Mouse (Mus musculus): ENCODE measurements at regions not wholly inside any gene's neighbourhood (a gene's known extent, or its start where the extent isn't known, plus 50 kb on each side); places are given as distances from the start of the nearest gene placed in this dataset.

DNA sequence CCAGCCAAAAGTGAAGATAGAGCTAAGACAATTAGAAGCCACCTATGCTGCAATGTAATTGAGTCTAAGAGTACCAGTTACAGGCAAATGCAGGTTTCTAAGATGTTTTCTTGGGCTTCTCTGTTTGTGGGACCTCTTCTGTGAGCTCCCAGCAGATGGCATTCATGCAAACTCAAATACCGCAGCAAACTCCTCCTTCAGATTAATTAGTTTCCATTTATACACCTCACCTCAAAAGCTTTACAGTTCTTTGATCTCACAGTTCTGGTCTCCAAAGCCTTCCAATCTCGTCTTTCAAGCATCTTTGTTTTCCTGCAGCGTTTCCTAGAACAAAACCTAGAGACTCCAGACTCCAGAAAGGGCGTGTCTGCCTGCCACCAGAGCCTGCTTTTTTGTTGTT is 340.6 kb upstream of the Myt1l start:
- in situ Hi-C loops (cut with MboI, MseI): no loop called here

DNA sequence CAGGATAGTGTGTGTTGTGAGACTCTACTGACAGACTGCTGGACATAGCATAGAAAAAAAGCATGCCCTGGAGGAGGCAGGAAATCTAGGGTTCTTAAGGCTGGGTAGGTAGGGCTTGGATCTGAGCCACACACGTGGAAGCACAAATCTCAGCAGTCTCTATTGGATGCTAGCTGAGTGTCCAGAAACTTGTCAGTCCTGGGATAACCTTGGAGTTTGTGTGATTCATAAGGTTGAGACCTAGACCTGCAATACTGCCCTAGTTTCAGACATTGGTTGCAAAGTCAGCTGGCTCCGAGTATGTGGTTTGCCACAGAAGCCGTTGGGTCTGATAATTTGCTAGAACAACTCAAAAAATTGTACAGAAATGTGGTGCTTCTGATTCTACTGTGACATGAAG is 335.8 kb upstream of the Myt1l start:
- in situ Hi-C loops (cut with MboI, MseI): no loop called here

DNA sequence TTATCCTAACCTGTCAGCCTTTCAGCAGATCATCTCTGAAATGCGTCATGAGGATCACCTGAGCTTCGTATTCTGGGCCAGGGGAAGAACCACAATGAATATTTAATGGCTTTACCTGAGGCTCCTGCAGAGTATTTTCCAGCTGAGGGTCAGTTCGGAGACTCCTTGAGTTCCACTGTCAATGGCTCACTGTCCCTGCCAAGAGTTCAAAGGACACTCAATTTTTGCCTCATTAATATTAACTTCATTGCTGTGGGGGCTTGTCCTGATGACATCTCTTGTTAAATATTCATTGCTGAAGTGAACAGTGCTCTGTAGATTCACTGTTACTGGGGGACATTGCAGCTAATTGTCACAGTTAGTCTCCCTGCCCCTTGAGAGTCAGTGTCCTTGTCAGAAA is 316.2 kb upstream of the Myt1l start:
- in situ Hi-C loops (cut with MboI, MseI): no loop called here

DNA sequence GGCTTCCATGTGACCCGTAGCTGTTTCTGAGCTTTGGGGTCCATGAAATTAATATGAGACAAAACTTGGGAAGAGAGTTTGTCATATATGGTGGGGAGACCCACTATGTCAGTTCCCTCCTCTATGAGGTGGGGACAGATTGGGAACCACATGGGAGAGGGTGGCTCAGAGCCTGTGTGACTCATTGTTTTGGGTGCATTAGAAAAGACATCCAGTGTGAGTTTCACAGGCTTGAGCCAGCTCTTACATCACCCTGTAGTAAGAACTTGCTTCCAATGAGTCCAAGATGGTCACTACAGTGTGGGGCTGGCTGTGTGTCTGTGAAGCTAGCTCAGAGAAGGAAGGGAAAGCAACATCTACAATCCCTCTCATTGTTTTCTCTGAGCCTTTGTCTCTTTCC is 314.6 kb upstream of the Myt1l start:
- in situ Hi-C loops (cut with MboI, MseI): no loop called here

DNA sequence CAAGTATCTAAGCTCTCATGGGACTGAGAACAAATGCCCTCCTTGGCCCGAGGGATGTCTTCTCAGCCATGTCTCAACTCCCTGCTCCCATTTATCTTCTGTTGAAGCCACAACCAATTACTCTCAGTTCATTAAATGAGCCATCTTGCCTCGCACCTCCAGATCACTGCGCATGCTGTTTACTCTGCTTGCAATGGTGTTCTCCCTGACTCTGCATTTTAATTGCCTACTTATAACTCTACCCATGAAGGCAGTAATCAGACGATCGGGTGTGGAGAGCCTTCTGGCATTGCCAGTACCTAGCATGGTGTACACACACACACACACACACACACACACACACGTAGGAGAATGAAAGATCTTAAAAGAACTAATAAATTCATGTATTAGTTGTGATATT is 306.1 kb upstream of the Myt1l start:
- in situ Hi-C loops (cut with MboI, MseI): no loop called here

DNA sequence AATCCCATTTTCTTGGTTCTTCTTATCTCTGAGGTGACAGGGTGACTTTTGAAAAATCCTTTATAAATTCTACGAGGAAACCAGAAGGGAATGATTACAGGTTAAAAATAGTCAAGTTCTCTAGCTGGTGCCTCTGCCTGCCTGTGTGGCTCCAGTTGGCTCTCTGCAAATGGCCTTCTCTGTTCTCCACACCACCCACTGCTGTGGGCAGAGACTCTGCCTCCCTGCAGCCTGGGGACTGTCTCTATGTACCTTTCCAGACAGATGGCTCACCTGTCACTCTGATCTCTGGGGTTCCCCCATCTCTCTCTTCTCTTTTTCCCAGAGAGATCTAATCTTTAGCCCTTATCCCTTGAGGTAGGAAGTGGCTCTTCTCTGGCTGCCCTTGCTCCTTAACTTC is 302.2 kb upstream of the Myt1l start:
- in situ Hi-C loops (cut with MboI, MseI): no loop called here

DNA sequence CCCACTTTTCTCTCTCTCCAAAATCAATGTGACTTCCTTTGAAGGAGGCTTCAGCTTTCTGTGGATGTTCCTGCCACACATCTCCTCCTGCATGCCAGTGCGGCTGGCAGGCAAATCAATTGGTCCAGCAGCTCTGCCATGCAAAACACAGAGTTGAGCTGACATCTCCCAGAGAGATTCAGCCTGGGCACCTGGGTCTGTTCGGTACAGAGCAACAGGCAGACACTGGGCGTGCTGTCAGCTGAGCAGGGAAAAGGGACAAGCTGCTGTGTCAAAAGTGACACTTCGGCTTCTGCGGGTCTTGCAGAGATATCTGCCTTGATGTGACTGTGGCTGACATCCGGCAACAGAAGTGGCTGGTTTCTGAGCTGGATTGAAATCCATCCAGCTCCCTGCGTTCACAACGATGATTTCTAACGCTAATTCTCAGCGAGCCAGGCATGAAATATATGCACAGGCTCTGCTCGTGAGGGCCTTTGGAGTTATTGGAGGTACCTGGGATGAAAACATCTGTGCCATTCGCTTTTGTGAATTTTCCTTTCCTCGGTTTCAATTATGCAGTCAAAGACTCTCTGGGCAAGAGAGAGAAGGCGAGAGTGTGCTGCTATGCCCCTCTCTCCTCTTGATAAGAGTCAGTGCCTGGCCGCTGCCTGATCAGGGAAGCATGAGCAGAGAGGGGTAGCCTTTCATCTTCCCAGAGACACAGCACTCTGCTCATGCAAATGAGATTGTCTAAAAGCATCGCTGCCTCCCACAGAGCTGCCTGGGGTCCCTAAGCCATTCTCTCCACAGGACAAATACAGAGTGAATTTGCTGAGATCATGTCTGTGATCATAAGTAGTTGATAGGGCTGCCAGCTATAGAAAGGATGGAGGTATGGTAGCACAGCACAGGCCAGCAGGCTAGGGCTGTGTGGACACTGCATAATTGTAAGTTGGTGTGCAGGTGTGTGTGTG is 295.4 kb upstream of the Myt1l start:
- in situ Hi-C loops (cut with MboI, MseI): no loop called here

DNA sequence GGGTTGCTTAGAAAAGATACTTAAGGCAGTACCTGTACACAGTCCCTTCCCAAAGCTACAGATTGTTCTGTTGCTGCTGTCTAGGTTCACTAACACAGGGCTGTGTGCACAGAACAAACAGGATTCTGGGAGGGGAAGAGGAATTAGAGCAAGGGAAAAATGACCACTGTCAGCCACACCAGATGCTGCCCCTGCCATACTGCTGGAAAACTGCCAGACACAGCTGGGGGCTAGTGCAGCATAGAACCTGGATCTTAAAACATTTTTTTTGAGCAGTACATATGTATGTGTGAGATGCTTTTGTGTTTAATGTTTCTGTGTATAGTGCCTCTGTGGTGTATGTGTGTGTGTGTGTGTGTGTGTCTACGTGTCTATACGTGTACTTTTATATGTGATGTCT is 291.7 kb upstream of the Myt1l start:
- in situ Hi-C loops (cut with MboI, MseI): no loop called here

DNA sequence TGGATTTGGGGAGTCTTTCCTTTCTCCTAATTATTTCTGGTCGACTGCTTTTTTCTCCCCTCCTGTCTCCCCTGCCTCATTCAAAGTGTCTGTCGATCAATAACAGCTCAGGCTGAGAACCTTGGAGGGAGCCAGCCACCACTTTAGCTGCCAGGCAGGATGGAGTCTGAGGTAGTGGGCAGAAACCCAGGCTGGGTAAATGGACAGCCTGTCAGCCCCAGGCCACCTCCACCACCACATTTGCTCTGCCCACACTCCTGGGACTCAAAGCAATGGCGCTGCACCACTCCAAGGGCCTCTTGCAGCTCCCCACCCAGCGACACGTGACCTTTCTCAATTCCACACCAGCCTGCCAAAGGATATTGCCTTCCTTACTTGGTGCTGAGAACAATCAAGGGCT is 290.7 kb upstream of the Myt1l start:
- in situ Hi-C loops (cut with MboI, MseI): no loop called here

DNA sequence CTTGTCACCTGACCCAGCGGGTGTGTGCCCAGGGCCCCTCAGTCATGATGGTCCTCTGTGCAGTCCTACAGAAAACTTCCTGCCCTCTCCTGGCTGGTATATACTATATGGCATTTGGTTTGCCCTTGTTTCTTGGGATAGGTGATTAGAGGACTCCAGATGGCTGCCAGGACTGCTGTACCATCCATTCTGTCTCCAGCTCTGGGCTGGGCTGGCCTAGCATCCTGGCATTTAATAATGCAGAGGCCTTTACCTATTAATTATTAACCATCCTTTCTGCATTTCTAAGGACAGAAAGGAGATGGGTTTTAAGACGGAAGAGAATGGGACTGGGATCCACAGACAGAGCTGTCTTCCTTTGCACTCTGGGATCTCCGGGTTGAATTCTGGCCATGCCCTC is 288.7 kb upstream of the Myt1l start:
- in situ Hi-C loops (cut with MboI, MseI): no loop called here

DNA sequence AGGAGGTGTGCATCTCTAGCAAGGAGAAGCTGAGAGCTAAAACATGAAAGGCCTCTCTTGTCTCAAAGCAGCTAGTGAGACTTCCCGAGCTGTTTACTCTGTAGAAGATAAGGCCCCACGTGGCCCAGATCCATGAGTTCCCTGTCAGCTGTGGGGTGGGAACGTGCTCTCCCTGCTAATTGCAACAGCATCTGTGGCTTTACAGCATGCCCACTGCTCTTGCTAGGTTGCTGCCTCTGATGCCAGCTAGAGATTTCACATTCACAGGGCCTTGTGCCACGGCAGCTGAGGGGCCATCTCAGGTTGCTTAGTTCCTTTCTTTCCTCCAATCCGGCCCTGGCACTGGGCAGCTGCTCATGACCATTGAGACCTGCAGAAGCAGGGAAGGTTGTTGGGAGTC is 288.2 kb upstream of the Myt1l start:
- in situ Hi-C loops (cut with MboI, MseI): no loop called here

DNA sequence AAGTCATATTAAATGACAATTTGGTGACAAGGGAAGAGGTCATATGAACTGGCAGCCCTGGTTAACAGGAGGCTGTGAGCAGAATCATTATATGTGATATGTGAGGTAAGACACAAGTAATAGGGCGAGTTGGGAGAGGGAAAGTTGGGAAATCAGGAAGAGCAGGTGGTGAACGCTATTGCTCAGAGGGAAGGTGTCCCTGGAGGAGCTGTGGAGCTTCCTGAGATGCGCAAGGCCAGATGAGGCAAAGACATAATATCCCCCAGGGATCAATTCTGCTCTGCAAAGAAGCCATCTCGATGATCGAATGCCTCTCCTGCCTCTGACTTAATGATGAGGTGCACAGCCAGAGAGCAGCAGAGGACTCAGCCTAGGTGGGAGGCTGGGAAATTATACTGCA is 285.1 kb upstream of the Myt1l start:
- in situ Hi-C loops (cut with MboI, MseI): no loop called here

DNA sequence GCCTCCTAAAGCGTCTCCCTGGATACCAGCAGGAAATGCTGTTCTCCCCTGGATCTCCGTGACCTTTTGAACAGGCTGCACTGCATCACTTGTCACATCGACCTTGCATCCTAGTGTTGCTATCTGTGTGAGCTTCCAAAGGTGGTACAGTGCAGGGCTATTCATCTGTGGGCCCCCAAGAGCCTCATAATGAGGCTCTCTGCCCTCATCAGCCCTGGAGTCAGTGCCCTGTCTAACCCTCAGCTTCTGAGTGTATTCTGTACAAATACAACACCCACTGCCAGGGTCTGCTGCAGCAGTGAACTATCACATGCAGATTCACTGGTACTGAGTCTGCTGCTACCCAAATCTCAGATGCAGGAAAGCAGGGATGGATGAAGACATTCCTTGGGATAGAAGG is 282.1 kb upstream of the Myt1l start:
- in situ Hi-C loops (cut with MboI, MseI): no loop called here

DNA sequence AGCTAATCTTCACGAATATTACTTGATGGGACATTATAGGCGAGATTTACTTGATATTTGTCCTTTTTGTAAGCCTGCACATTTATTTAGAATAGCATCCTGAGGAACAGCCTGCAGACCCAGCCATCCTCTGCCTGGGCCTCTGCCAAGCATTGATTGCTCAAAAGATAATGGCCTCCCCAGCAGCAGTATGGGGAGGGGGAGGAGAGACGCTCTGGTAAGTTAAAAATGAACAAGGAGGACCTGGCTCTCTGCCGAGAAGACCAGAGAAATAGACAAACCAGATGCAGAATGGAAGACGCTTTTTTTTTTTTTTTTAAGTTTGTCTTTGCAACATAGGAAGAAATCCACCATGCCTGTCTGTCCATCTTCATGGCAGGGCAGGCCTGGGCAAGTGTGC is 280.8 kb upstream of the Myt1l start:
- in situ Hi-C loops (cut with MboI, MseI): no loop called here

DNA sequence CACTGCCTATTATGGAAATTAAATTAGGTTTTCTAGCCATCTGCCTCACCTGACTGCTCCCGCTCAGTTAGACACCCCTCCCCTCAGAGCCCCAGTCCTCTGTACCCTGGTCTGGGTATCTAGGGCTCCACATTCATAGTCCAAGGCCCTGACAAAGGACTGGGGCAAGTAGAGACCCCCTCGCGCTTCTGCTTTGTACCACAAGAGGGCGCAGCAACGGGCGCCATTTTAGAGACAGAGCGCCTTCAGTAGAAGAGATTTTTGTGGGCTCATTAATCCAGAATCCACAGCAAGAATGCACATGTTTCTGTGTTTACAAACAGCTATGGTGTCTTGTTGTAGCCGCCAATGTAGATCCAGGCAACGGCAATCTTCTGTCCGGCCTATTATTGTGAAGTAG is 279.7 kb upstream of the Myt1l start:
- in situ Hi-C loops (cut with MboI, MseI): no loop called here

DNA sequence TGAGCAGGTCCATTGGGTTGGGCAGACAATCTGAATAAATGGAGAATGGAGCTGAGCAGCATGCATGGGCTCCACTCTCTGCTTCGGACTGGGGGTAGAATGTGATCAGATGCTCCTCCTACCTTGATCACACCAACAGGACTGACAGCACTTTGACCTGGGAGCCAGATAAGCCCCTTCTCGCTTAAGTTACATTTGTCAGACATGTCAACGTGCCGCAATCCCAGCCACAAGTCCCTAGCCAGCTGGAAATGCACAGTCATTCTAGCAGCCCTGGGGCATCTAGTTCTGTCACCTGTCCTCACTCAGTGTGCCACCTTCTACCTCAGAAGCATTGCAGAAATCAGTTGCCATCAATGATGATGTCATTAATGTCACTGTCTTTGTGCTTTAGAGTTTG is 272.1 kb upstream of the Myt1l start:
- in situ Hi-C loops (cut with MboI, MseI): no loop called here

DNA sequence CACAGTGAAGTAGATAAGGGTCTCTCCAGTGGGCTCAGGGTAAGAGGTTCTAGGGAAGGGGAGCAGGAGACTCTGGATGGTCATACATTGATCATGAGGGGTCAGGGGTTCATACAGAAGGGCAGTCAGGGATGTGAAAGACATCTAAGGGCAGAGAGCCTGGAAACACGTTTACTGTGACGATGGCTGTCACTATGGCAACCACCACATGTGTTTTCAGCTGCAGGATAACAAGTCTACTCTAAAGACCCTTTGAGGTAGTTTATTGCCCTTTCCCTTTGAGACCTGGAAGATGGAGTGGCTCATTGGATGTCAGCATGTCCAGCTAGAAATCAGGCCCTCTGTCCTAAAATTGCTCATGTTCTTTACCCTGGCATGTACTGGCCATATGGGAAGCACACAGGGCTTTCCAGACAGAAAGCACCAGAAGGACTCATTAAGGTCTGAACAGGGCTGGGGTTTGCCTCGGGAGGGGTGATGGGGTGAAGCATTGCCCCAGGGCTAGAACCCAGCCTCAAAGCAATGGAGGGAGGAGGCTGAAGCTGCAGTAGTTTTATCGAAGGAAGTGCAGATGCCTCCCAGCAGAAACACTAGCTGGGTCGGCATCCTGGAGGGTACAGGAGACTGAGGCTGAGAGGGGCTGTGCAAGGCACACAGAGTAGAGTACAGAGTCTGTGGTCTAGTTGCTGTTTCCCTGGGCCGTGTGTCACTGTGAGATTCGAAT is 271.0 kb upstream of the Myt1l start:
- in situ Hi-C loops (cut with MboI, MseI): no loop called here

DNA sequence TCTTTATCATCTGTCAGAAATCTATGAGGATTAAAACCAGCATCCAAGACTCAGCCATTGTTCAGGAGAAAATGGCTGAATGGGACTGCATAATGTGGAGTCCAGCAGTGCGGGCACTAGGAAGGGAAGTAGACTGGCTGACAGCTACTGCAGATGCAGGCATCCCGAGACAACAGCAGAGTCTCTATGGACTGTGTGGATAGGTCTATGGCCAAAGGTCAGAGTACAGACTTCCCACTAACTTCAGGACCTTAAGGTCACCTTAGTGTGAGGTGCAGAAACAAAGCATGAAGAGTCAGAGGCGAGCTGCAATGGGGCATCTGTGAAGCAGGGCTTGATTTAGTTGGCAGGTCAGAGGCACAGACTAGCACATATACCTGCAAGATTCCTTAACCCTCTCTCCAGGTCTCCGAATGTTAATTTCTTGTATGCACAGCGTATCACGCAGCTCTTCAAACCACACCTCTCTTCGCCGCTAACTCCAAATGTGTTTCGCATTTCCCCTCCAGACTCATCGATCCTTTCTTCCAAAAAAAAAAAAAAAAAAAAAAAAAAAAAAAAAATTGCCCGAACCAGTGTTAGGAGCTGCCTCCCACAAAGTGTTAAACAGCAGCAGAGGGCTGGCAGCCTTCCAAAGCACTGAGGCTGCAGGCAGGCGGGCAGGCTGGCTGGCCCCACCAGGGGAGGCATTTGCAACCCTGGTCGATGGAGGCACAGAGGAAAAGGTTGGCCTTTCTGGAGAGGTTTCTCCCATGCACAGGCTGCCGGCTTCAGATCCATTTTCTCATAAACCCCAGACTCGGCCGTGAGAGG is 270.2 kb upstream of the Myt1l start:
- in situ Hi-C loops (cut with MboI, MseI): no loop called here

DNA sequence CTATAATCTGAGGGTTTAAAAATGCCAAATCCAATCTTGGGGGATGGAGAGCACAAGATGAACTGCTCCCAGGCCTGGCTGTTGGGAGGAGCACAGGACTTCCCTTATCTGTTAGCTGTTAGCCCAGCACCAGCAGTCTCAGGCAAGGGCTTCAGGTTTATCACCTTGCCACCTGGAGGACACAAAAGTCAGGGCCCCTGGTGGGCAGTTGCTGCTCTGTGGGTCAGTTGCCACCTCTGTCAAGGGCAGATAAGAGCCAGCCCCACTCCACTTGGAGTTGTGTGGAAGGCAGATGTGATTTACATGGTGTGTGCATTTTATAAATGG is 269.7 kb upstream of the Myt1l start:
- in situ Hi-C loops (cut with MboI, MseI): no loop called here

DNA sequence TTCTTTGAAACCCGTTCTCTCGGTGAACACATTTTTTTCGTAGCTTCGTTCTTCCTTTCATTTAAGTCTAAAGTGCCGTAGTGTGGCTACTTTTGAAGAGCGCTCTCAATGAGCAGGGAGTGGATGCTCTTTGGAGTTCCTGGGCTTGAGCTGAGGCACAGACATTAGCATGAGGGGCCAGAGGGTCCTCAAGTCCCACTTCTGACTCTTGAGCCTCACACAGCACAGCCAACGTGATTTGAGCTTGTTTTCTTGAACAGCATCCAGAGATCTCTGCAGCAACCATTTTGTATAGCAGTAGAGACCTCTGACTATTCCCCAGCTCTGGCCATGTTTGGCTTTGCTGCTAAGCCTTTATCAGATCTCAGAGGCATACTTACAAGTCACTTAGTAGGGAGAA is 269.2 kb upstream of the Myt1l start:
- in situ Hi-C loops (cut with MboI, MseI): no loop called here

DNA sequence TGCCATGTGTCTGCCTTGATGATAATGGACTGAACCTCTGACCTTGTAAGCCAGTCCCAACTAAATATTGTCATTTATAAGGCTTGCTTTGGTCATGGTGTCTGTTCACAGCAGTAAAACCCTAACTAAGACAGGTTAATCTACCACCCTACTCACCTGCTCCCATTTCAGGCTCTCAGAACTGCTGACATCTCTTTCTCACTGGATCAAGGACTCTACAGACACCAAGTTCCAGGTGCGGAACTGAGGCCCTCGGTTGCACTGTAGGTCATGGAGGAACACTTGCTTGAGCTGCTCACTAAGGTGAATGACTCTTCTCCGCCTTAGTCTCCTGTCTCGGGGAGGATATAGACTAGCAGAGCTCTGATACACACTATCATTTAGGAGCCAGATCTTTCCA is 254.0 kb upstream of the Myt1l start:
- in situ Hi-C loops (cut with MboI, MseI): no loop called here

DNA sequence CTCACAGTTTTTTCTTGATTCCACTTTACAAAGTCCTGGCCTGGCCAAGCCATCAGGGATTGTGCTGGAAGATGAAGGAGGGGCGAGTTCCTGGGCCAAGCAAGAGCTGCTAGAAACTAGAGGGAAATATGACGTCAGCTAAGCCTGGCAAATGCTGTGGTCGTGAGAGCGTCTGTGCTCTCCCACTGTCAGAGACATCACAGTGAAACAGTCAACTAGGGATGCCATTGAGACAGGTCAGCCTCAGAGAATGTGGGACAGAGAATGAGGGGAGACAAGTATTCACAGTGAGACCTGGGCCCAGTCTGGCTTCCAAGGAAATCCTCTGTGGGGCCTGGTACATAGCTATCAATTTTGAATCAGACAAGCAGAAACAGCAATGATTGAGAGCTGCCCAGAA is 252.5 kb upstream of the Myt1l start:
- in situ Hi-C loops (cut with MboI, MseI): no loop called here
